ENCODE assay signal across 13 mouse cellular contexts in the genomic region with DNA sequence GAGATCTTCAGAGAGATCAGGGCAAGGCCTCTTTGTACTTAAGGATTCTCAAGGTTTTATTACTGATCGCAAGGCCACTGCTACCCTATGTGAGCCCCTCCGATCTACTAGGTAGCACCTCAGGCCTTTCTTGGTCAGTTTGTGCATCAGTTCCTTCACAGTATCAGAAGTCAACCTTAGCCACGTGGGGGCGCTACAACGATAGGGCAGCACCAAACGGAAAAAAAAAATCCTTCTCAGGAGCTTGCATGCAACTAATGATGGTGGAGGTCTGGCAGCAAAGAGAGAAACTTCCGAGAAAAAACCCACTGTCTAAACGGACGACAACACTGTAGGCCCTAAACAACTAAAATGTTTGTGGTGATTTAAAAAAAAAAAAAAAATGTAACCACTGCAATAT.
DNase-seq lines count a peak whose midpoint lies in the region; TF ChIP-seq lines count a peak whose summit lies in the region.
"Had no signal": no experiment of that assay in that cellular context is flagged by ENCODE, and none has a peak within 500 bp of the region (broad histone marks: within the 10 kb centered on the region; RNA-seq: fewer than 3 reads in every experiment).

No protein-coding gene starts in this region.

- H3K4me1 ChIP-seq in embryonic facial prominence, embryonic 10.5 days, result no peaks in the 10 kb centered on the region
- H3K4me1 ChIP-seq: embryonic facial prominence, embryonic 13.5 days had no signal

- 36% methylated on average over 9 of the region's 9 CpGs for WGBS in embryonic facial prominence, embryonic 10.5 days

- no peaks in the 10 kb centered on the region for H3K27me3 ChIP-seq in embryonic facial prominence, embryonic 10.5 days (replicated peaks; ENCODE audit: low read depth, poor library complexity, severe bottlenecking)
- H3K27me3 ChIP-seq: embryonic facial prominence, embryonic 13.5 days had no signal

- no peaks in the 10 kb centered on the region for H3K9me3 ChIP-seq in embryonic facial prominence, embryonic 10.5 days
- H3K9me3 ChIP-seq: embryonic facial prominence, embryonic 13.5 days had no signal

- no peaks in the 10 kb centered on the region for H3K36me3 ChIP-seq in embryonic facial prominence, embryonic 10.5 days (replicated peaks)
- H3K36me3 ChIP-seq: embryonic facial prominence, embryonic 13.5 days had no signal

- peak; percentile 4 for DNase-seq in adrenal gland, postnatal 14 days
- no peak for DNase-seq in adrenal gland, postnatal 4 days (ENCODE audit: low spot score in 2 of 2)
- DNase-seq in left cerebral cortex, postnatal 4 days, result peak; percentile 5
- no peak for DNase-seq in left cerebral cortex, adult 2 months (ENCODE audit: extremely low spot score in 1 of 2, low spot score in 2 of 2)
- DNase-seq in ES-CJ7 (ENCODE audit: low read depth, low spot score), result peak; percentile 68
- DNase-seq in embryonic facial prominence, embryonic 10.5 days (ENCODE audit: low spot score), result peak; percentile 14
- DNase-seq in ovary, postnatal 36 days (ENCODE audit: low spot score), result no peak
- DNase-seq in kidney, postnatal 14 days, result no peak
- DNase-seq: gastrocnemius, postnatal 36 days; kidney, postnatal 25 days; lung, adult 2 months had no signal

- H3K27ac ChIP-seq in left cerebral cortex, adult 2 months, result no peak overlapping the region
- H3K27ac ChIP-seq in embryonic facial prominence, embryonic 10.5 days (replicated peaks), result no peak overlapping the region
- H3K27ac ChIP-seq: embryonic facial prominence, embryonic 13.5 days had no signal

- TF ChIP-seq CTCF in left cerebral cortex, adult 2 months (IDR thresholded peaks at IDR 0.05), result no peak; the same call in none of the 2 replicates

- H3K4me3 ChIP-seq in left cerebral cortex, adult 2 months, result no peak overlapping the region
- H3K4me3 ChIP-seq in embryonic facial prominence, embryonic 10.5 days, result no peak overlapping the region
- H3K4me3 ChIP-seq: embryonic facial prominence, embryonic 13.5 days; myocyte had no signal

- intact Hi-C loops in left cerebral cortex, postnatal 4 days (cut with DNase I), result no loop called here
- intact Hi-C loops in left cerebral cortex, adult 2 months (cut with DNase I), result no loop called here

Comparison
In these comparisons a context has a peak if more than half of its experiments do, and no peak if none do; other contexts are left out.
1. DNase-seq: peak in adrenal gland, postnatal 14 days (single experiment), left cerebral cortex, postnatal 4 days (single experiment), ES-CJ7 (single experiment) and embryonic facial prominence, embryonic 10.5 days (single experiment); none in adrenal gland, postnatal 4 days (0 of 2), left cerebral cortex, adult 2 months (0 of 2), ovary, postnatal 36 days (single experiment) and kidney, postnatal 14 days (single experiment).